Comparison of ENCODE assay signal across 19 mouse cellular contexts in the genomic region with DNA sequence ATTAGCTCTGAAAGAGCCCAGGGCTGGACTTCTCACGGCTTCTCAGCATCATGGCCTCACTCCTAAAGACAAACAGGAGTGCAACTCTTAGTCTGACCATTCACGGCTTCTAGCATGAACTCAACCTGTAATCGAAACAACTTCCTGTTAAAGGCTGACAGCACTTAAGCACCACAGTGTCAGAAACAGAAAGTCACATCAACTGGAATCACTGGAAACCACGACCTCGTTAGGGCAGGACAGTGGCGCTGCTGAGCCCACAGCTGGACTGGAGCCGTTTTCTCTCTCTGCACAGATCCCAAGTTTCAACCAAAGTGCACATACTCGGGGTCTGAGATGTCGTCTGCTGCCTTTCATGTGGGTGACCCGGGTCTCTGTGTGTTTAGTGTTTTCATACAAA. TPM values are rescaled to one million over a fixed set of nuclear protein-coding genes. Genes with fewer than 3 reads are reported as not detected.
DNase-seq lines count a peak whose midpoint lies in the region; ATAC-seq and TF ChIP-seq lines count a peak whose summit lies in the region.
"Had no signal": no experiment of that assay in that cellular context is flagged by ENCODE, and none has a peak within 500 bp of the region (broad histone marks: within the 10 kb centered on the region; RNA-seq: fewer than 3 reads in every experiment).

No protein-coding gene starts in this region.

- TF ChIP-seq POLR2A in spleen, adult 2 months (IDR thresholded peaks at IDR 0.05; ENCODE audit: low read depth, low read length) = no peak

- WGBS in spleen, adult 2 months = 23% methylated on average over 10 of the region's 10 CpGs
- WGBS in forebrain, embryonic 12.5 days = 81% methylated on average over 10 of the region's 10 CpGs

- no peaks in the 10 kb centered on the region for H3K9me3 ChIP-seq in forebrain, embryonic 12.5 days
- H3K9me3 ChIP-seq: embryonic facial prominence, embryonic 12.5 days; G1E; heart, embryonic 13.5 days; hindbrain, embryonic 12.5 days had no signal

- ATAC-seq in hematopoietic stem cell, adult 5-6 weeks (replicated peaks in 1 of 2; ENCODE audit: insufficient read depth in 1 of 2, low FRiP score in 2 of 2, low TSS enrichment in 1 of 2, low read depth in 1 of 2, poor library complexity in 2 of 2, severe bottlenecking in 2 of 2) = peak; percentile 50 to 73
- no peak for ATAC-seq in forebrain, embryonic 12.5 days (ENCODE audit: low FRiP score)
- ATAC-seq: forebrain, embryonic 16.5 days had no signal

- no peak overlapping the region for H3K9ac ChIP-seq in forebrain, embryonic 12.5 days
- H3K9ac ChIP-seq: embryonic facial prominence, embryonic 12.5 days; heart, embryonic 13.5 days; hindbrain, embryonic 12.5 days had no signal

- TF ChIP-seq CTCF in spleen, adult 2 months (IDR thresholded peaks at IDR 0.05; ENCODE audit: extremely low read depth, insufficient read depth, insufficient read length, insufficient replicate concordance) = no peak

- no peak overlapping the region for H3K4me2 ChIP-seq in forebrain, embryonic 12.5 days
- H3K4me2 ChIP-seq: embryonic facial prominence, embryonic 12.5 days; heart, embryonic 13.5 days; hindbrain, embryonic 12.5 days had no signal

- no peaks in the 10 kb centered on the region for H3K36me3 ChIP-seq in spleen, adult 2 months (ENCODE audit: control insufficient read depth, insufficient read depth, low read length)
- H3K36me3 ChIP-seq in forebrain, embryonic 12.5 days (replicated peaks) = 0 out of 2 replicates have a peak, but pooled peaks cover 3% of the 10 kb centered on the region
- H3K36me3 ChIP-seq: embryonic facial prominence, embryonic 12.5 days; G1E; heart, embryonic 13.5 days; hindbrain, embryonic 12.5 days had no signal

- no peak overlapping the region for H3K4me3 ChIP-seq in spleen, adult 2 months (ENCODE audit: extremely low read depth, insufficient read depth, insufficient read length)
- no peak overlapping the region for H3K4me3 ChIP-seq in forebrain, embryonic 12.5 days (replicated peaks)
- H3K4me3 ChIP-seq: embryonic facial prominence, embryonic 12.5 days; heart, embryonic 13.5 days; hindbrain, embryonic 12.5 days had no signal

- peak; percentile 21 for DNase-seq in kidney, postnatal 14 days
- no peak for DNase-seq in kidney, adult 18-20 months
- no peak for DNase-seq in spleen, adult 2 months (ENCODE audit: low read depth in 1 of 2, low spot score in 2 of 2)
- no peak for DNase-seq in spleen, adult 18-20 months
- peak; percentile 5 for DNase-seq in naive thymus-derived CD4-positive, alpha-beta T cell, adult 2 months (ENCODE audit: low read depth)
- DNase-seq in natural killer cell, adult 2 months (ENCODE audit: low spot score in 2 of 2) = no peak
- DNase-seq: adrenal gland, adult 8-10 months; cerebellum, adult 11 months; cerebellum, adult 8-10 months; cerebellum, postnatal 14 days; gastrocnemius, postnatal 14 days; heart, postnatal 36 days had no signal

- H3K27me3 ChIP-seq in spleen, adult 2 months (ENCODE audit: control insufficient read depth, insufficient read depth, low read length) = no peaks in the 10 kb centered on the region
- no peaks in the 10 kb centered on the region for H3K27me3 ChIP-seq in forebrain, embryonic 12.5 days
- H3K27me3 ChIP-seq: embryonic facial prominence, embryonic 12.5 days; heart, embryonic 13.5 days; hindbrain, embryonic 12.5 days had no signal

- peaks cover 2% of the 10 kb centered on the region; the same call in 1 of the 2 replicates for H3K4me1 ChIP-seq in spleen, adult 2 months (ENCODE audit: control insufficient read depth, insufficient read depth, insufficient read length)
- H3K4me1 ChIP-seq in forebrain, embryonic 12.5 days = no peaks in the 10 kb centered on the region
- H3K4me1 ChIP-seq: embryonic facial prominence, embryonic 12.5 days; hindbrain, embryonic 12.5 days had no signal

- peak overlapping the region; percentile 38; the same call in 1 of the 2 replicates for H3K27ac ChIP-seq in spleen, adult 2 months (ENCODE audit: insufficient read depth, low read length)
- no peak overlapping the region for H3K27ac ChIP-seq in forebrain, embryonic 12.5 days
- H3K27ac ChIP-seq: embryonic facial prominence, embryonic 12.5 days; heart, embryonic 13.5 days; hindbrain, embryonic 12.5 days had no signal

RNA-seq across cellular contexts. Expression of a gene that starts 18.4 kb away (rescaled TPM):
- polyA plus RNA-seq in spleen, adult 2 months (2012; rRNA removed) = 1.1 and 1.3 TPM in 2 replicates
- 10.6 and 15.7 TPM in 2 replicates for total RNA-seq in hematopoietic stem cell, adult 5-6 weeks (2017)
- polyA plus RNA-seq in forebrain, embryonic 12.5 days (2016; fragmentation: Nextera tagmentation; extraction: Ambion mirVana) = 23.8 and 24.3 TPM in 2 replicates
- polyA plus RNA-seq: G1E had no signal

Comparison
In these comparisons a context has a peak if more than half of its experiments do, and no peak if none do; other contexts are left out.
1. DNase-seq: peak in kidney, postnatal 14 days (single experiment) and naive thymus-derived CD4-positive, alpha-beta T cell, adult 2 months (single experiment); none in kidney, adult 18-20 months (single experiment), spleen, adult 2 months (0 of 2), spleen, adult 18-20 months (0 of 2) and natural killer cell, adult 2 months (0 of 2).
2. RNA of a gene that starts 18.4 kb away (polyA plus RNA-seq): 23.8 to 24.3 TPM in forebrain, embryonic 12.5 days; 1.1 to 1.3 TPM in spleen, adult 2 months; every median in the first group is over 10 times any median in the second.